Mouse (Mus musculus): ENCODE results near the gene G6pc. TPM values are rescaled to one million over a fixed set of nuclear protein-coding genes. Genes with fewer than 3 reads are reported as not detected.
"Not testable (repeated sequence)": the region's sequence is repeated elsewhere in the genome, so short reads cannot be mapped to it uniquely, and the experiment has no call there.

G6pc gene
- polyA plus RNA-seq, 1 experiment from 2014 or later = not detected

DNA sequence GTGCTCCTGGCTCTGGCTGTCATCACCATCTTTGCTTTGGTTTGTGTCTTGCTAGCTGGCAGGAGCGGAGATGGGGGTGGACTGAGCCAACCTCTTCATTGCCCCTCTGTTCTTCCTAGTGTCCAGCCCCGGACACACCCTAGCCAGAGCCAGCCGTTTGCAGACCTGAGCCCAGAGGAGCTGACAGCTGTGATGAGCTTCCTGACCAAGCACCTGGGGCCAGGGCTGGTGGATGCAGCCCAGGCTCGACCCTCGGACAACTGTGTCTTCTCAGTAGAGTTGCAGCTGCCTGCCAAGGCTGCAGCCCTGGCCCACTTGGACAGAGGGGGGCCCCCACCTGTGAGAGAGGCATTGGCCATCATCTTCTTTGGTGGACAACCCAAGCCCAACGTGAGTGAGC lies 36.4 kb upstream of the G6pc start:
- DNase-seq (ENCODE audit: low spot score); H3K9ac ChIP-seq (ENCODE audit: low read depth, low read length); H3K9me3 ChIP-seq (ENCODE audit: control insufficient read depth, low read length); H3K27me3 ChIP-seq (replicated peaks; ENCODE audit: control insufficient read depth, insufficient read depth, low read length); H3K4me3 ChIP-seq (ENCODE audit: low read depth, low read length); H3K4me1 ChIP-seq (replicated peaks; ENCODE audit: control insufficient read depth, insufficient read depth, low read length); H3K36me3 ChIP-seq (ENCODE audit: control insufficient read depth, insufficient read depth, low read length); ATAC-seq (replicated peaks; ENCODE audit: low FRiP score); H3K27ac ChIP-seq (ENCODE audit: low read depth, low read length); H3K4me2 ChIP-seq: not testable (repeated sequence)
- 80% methylated on average over 6 of the region's 6 CpGs for WGBS

DNA sequence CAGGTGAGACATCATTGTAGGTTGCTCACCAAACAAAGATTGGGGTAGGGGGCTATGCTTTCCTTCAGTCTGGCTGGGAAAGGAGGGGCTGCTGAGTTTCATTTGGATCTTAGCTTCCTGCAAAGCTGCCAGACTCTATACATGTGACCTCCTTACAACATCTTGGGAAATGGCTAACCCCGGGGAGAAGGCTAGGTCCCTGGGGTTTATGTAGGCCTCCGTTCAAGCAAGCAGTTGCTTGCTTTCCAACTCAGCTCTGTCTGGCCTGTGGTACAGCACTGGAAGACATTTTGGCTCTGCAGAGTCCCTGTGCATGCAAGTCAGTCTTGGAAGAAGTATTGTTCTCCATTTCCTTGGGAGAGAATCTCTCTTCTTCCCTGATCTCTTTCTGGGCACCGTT lies 34.8 kb upstream of the G6pc start:
- H3K4me2 ChIP-seq = no peak overlapping the region
- ATAC-seq (replicated peaks; ENCODE audit: low FRiP score) (no peak), DNase-seq (ENCODE audit: low spot score) (no peak)
- H3K9me3 ChIP-seq (ENCODE audit: control insufficient read depth, low read length) = no peaks in the 10 kb centered on the region
- no peak overlapping the region for H3K27ac ChIP-seq (ENCODE audit: low read depth, low read length)
- no peak overlapping the region for H3K4me3 ChIP-seq (ENCODE audit: low read depth, low read length)
- H3K36me3 ChIP-seq (ENCODE audit: control insufficient read depth, insufficient read depth, low read length) = no peaks in the 10 kb centered on the region; the same call in 1 of the 2 replicates
- no peak overlapping the region for H3K9ac ChIP-seq (ENCODE audit: low read depth, low read length)
- WGBS = 79% methylated on average over 3 of the region's 3 CpGs
- H3K4me1 ChIP-seq (replicated peaks; ENCODE audit: control insufficient read depth, insufficient read depth, low read length) = peaks cover 5% of the 10 kb centered on the region
- H3K27me3 ChIP-seq (replicated peaks; ENCODE audit: control insufficient read depth, insufficient read depth, low read length) = no peaks in the 10 kb centered on the region

DNA sequence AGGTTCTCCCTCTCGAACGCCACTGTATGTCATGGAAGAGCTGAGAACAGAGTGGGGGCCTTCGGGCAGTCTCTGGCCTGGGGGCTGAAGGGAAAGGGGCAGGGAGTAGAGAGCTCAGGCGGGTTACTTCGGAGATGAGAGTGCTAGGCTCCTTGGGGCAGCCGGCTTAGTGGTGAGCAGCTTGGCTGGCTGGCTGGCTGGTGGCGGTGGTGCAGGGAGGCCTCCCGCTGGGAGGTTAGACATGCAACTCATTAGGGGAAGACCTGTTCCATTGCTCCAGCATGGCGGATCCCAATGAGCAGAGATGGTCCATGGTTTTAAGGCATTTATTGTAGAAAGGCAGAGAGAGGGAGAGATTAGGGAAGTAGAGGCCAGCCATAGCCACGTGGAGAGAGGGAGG lies 33.3 kb upstream of the G6pc start:
- Histone ChIP-seq H3K4me3 (ENCODE audit: low read depth, low read length) (no peak overlapping the region), H3K27me3 (replicated peaks; ENCODE audit: control insufficient read depth, insufficient read depth, low read length) (no peaks in the 10 kb centered on the region), H3K27ac (ENCODE audit: low read depth, low read length) (no peak overlapping the region), H3K9me3 (ENCODE audit: control insufficient read depth, low read length) (no peaks in the 10 kb centered on the region), H3K9ac (ENCODE audit: low read depth, low read length) (no peak overlapping the region), H3K36me3 (ENCODE audit: control insufficient read depth, insufficient read depth, low read length) (no peaks in the 10 kb centered on the region), H3K4me2 (no peak overlapping the region), H3K4me1 (replicated peaks; ENCODE audit: control insufficient read depth, insufficient read depth, low read length) (peaks cover 9% of the 10 kb centered on the region)
- ATAC-seq (replicated peaks; ENCODE audit: low FRiP score) (no peak), DNase-seq (ENCODE audit: low spot score) (no peak)
- 45% methylated on average over 10 of the region's 10 CpGs for WGBS

DNA sequence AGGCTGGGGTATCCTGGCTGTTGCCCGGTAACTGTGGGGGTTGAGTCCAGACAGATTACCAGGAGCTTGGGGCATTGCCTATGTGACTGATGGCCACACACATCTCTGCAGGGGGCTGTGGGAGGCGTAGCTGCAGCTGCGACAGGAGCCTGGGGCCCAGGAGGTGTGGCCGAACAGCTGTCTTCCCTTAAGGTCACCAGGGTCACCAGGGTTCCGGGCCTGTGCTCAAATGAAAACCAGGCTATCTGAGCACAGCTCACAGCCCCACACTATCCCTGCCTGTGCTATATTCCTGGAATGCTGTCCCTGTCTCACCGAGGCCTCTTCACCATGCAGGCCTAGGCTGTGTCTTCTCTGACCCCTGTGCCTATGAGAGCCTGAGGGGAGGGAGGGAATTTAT lies 32.8 kb upstream of the G6pc start:
- 34% methylated on average over 6 of the region's 6 CpGs for WGBS
- no peak overlapping the region for H3K4me3 ChIP-seq (ENCODE audit: low read depth, low read length)
- DNase-seq (ENCODE audit: low spot score) = no peak

DNA sequence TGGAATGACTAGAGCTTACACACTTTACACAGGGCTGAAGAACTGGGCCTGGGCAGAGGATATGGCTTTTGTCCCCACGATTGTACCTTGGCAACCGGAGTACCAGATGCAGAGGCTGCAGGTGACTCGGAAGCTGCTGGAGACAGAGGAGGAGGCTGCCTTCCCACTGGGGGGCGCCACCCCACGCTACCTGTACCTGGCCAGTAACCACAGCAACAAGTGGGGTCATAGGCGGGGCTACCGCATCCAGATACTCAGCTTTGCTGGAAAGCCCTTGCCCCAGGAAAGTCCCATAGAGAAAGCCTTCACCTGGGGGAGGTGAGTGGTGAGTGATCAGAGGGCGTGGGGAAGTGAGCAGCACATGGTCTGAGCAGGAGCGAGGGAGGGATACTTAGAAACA lies 31.7 kb upstream of the G6pc start:
- H3K4me3 ChIP-seq (ENCODE audit: low read depth, low read length) = no peak overlapping the region
- no peak overlapping the region for H3K9ac ChIP-seq (ENCODE audit: low read depth, low read length)
- ATAC-seq (replicated peaks; ENCODE audit: low FRiP score) = no peak
- H3K27me3 ChIP-seq (replicated peaks; ENCODE audit: control insufficient read depth, insufficient read depth, low read length) = no peaks in the 10 kb centered on the region
- no peak for DNase-seq (ENCODE audit: low spot score)
- H3K9me3 ChIP-seq (ENCODE audit: control insufficient read depth, low read length) = no peaks in the 10 kb centered on the region
- 81% methylated on average over 9 of the region's 9 CpGs for WGBS
- H3K4me1 ChIP-seq (replicated peaks; ENCODE audit: control insufficient read depth, insufficient read depth, low read length) = peaks cover 9% of the 10 kb centered on the region
- H3K4me2 ChIP-seq = no peak overlapping the region
- no peaks in the 10 kb centered on the region for H3K36me3 ChIP-seq (ENCODE audit: control insufficient read depth, insufficient read depth, low read length)
- H3K27ac ChIP-seq (ENCODE audit: low read depth, low read length) = no peak overlapping the region

More for the DNA sequence above, 32.8 kb upstream of the G6pc start:
- no peak overlapping the region for H3K27ac ChIP-seq (ENCODE audit: low read depth, low read length)
- H3K36me3 ChIP-seq (ENCODE audit: control insufficient read depth, insufficient read depth, low read length) = no peaks in the 10 kb centered on the region
- H3K9ac ChIP-seq (ENCODE audit: low read depth, low read length) = 0 out of 2 replicates have a peak overlapping the region, but pooled peaks have one; percentile 6
- H3K4me1 ChIP-seq (replicated peaks; ENCODE audit: control insufficient read depth, insufficient read depth, low read length) = peaks cover 9% of the 10 kb centered on the region
- ATAC-seq (replicated peaks; ENCODE audit: low FRiP score) = no peak
- H3K27me3 ChIP-seq (replicated peaks; ENCODE audit: control insufficient read depth, insufficient read depth, low read length) = no peaks in the 10 kb centered on the region
- H3K9me3 ChIP-seq (ENCODE audit: control insufficient read depth, low read length) = no peaks in the 10 kb centered on the region
- H3K4me2 ChIP-seq = no peak overlapping the region

DNA sequence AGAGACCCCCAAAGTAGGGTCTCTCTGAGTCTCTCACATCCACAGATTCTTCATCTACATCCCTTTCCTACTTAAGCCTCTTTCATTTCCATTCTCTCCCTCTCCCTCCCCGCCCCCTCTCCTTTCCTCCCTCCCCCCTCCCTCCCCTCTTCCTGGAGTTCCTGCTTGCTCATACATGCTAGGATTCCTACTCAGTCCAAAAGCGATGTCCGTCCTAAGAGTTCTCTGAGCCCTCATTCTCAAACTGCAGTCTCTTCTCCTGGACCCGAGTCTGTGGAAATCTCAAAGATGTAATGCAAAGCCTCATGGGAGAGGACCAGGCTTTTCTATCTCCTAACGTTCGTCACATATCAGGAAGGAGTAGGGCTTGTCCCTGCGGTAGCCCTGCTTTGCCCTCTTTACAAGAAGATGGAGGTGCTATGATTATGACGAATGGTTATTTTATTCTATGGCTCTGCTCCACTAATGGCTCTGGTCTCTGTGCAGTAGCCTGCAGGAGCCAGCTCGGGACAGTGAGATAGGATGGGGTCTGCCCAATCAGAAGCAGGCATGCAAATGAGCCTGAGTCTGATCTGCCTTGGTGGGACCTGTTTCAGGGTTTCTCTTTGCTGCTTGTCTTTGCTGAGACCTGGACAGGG lies 29.1 kb upstream of the G6pc start:
- H3K27ac ChIP-seq (ENCODE audit: low read depth, low read length) = 0 out of 2 replicates have a peak overlapping the region, but pooled peaks have one; percentile 20

DNA sequence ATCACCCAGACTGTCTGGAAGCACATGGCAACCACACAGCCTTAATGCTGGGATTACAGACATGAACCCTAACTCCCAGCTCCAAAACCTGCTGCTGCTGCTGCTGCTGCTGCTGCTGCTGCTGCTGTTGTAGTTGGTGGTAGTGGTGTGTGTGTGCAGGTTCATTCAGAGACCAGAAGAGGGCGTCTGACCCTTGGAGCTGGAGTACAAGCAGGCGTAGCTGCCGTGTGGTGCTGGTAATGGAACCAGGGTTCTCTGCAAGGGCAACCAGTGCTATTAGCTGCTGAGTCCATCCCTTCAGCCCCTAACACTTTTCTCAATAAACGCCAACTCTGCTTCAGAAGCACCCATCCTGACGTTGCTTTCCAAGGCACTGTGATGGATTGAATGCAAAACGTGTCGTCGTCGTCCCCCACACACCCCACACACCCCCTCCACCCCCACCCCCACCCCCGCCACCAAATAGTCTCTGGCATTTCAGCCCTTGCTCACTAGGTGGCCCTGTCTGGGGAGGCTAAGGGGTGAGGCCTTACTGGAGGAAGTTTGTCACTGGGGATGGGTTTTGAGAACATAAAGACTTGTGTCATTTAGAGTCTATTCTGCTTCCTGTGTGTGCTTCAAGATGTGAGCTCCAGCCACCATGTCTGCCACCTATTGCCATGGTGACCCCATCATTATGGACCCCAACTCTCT lies 20.1 kb upstream of the G6pc start:
- Histone ChIP-seq H3K4me1 (replicated peaks; ENCODE audit: control insufficient read depth, insufficient read depth, low read length) (no peaks in the 10 kb centered on the region; the same call in 1 of the 2 replicates), H3K27ac (ENCODE audit: low read depth, low read length) (no peak overlapping the region), H3K9me3 (ENCODE audit: control insufficient read depth, low read length) (no peaks in the 10 kb centered on the region), H3K36me3 (ENCODE audit: control insufficient read depth, insufficient read depth, low read length) (no peaks in the 10 kb centered on the region), H3K4me2 (no peak overlapping the region), H3K27me3 (replicated peaks; ENCODE audit: control insufficient read depth, insufficient read depth, low read length) (no peaks in the 10 kb centered on the region), H3K9ac (ENCODE audit: low read depth, low read length) (no peak overlapping the region), H3K4me3 (ENCODE audit: low read depth, low read length) (no peak overlapping the region)
- DNase-seq (ENCODE audit: low spot score) (no peak), ATAC-seq (replicated peaks; ENCODE audit: low FRiP score) (no peak)
- WGBS = 67% methylated on average over 10 of the region's 10 CpGs

More for the DNA sequence above, 29.1 kb upstream of the G6pc start:
- Histone ChIP-seq H3K9me3 (ENCODE audit: control insufficient read depth, low read length) (no peaks in the 10 kb centered on the region), H3K4me1 (replicated peaks; ENCODE audit: control insufficient read depth, insufficient read depth, low read length) (peaks cover 9% of the 10 kb centered on the region), H3K4me2 (peak overlapping the region; percentile 55), H3K9ac (ENCODE audit: low read depth, low read length) (no peak overlapping the region), H3K4me3 (ENCODE audit: low read depth, low read length) (peak overlapping the region; percentile 14), H3K36me3 (ENCODE audit: control insufficient read depth, insufficient read depth, low read length) (no peaks in the 10 kb centered on the region), H3K27me3 (replicated peaks; ENCODE audit: control insufficient read depth, insufficient read depth, low read length) (no peaks in the 10 kb centered on the region)
- WGBS = 2% methylated on average over 9 of the region's 9 CpGs
- ATAC-seq (replicated peaks; ENCODE audit: low FRiP score) (peak; percentile 93), DNase-seq (ENCODE audit: low spot score) (peak; percentile 49)

DNA sequence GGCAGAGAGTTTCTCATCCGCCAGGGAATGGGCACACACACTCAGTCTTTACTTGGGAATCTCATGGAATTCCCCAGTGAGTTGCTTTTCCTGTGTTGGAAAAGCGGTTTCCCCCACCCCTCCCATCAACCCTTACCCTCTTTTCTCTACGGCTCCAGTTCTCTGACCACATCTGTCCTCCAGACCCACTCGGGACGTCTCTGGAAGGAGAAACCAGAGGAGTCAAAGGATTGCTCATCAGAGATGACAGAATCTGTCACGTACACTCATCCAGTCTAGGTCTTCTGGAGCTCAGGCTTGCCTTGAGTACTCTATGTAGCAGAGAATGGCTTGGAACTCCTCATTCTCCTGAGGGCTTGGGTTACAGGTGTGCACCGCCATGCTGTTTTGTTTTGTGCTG lies 18.6 kb upstream of the G6pc start:
- Histone ChIP-seq H3K4me3 (ENCODE audit: low read depth, low read length) (no peak overlapping the region), H3K27me3 (replicated peaks; ENCODE audit: control insufficient read depth, insufficient read depth, low read length) (no peaks in the 10 kb centered on the region; the same call in 1 of the 2 replicates), H3K4me1 (replicated peaks; ENCODE audit: control insufficient read depth, insufficient read depth, low read length) (no peaks in the 10 kb centered on the region; the same call in 1 of the 2 replicates), H3K4me2 (no peak overlapping the region), H3K9ac (ENCODE audit: low read depth, low read length) (no peak overlapping the region), H3K9me3 (ENCODE audit: control insufficient read depth, low read length) (no peaks in the 10 kb centered on the region), H3K27ac (ENCODE audit: low read depth, low read length) (no peak overlapping the region), H3K36me3 (ENCODE audit: control insufficient read depth, insufficient read depth, low read length) (no peaks in the 10 kb centered on the region)
- 69% methylated on average over 7 of the region's 7 CpGs for WGBS
- no peak for ATAC-seq (replicated peaks; ENCODE audit: low FRiP score)
- DNase-seq (ENCODE audit: low spot score) = no peak

DNA sequence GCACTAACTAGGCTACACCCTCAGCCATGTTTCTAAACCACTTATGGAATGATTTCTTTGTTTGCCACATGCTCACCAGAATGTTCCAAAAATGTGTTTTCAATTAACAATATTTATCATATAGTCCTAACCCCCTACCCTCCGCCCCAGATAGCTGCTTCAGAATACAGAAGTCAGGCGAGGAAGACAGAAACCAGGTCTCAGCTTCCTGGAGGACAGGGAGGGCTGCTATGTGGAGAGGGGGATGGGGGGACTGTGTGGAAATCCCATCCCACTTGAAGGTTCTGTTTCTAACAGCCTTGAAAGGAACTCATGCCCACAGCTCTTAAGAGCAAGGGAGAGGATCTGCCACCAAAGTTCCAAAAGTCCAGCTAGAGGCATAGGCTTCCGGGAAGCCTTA lies 18.1 kb upstream of the G6pc start:
- WGBS = 62% methylated on average over 3 of the region's 3 CpGs
- H3K9ac ChIP-seq (ENCODE audit: low read depth, low read length) = no peak overlapping the region
- H3K27me3 ChIP-seq (replicated peaks; ENCODE audit: control insufficient read depth, insufficient read depth, low read length) = no peaks in the 10 kb centered on the region; the same call in 1 of the 2 replicates
- no peak overlapping the region for H3K4me2 ChIP-seq
- no peak overlapping the region for H3K27ac ChIP-seq (ENCODE audit: low read depth, low read length)
- H3K36me3 ChIP-seq (ENCODE audit: control insufficient read depth, insufficient read depth, low read length) = no peaks in the 10 kb centered on the region
- peaks cover 2% of the 10 kb centered on the region; the same call in 1 of the 2 replicates for H3K4me1 ChIP-seq (replicated peaks; ENCODE audit: control insufficient read depth, insufficient read depth, low read length)
- no peak overlapping the region for H3K4me3 ChIP-seq (ENCODE audit: low read depth, low read length)
- H3K9me3 ChIP-seq (ENCODE audit: control insufficient read depth, low read length) = no peaks in the 10 kb centered on the region
- no peak for DNase-seq (ENCODE audit: low spot score)
- ATAC-seq (replicated peaks; ENCODE audit: low FRiP score) = no peak

All from liver, embryonic 11.5 days (tissue).